Mouse (Mus musculus): Measurements from ENCODE around the gene Atp8b3. TPM values are rescaled to one million over a fixed set of nuclear protein-coding genes. Genes with fewer than 3 reads are reported as not detected.

Atp8b3 gene
- total RNA-seq, 2 experiments from 2014 or later: not detected

GRCm38 (mm10) chr10:80569664-80570066 lies 30.7 kb upstream of the Atp8b3 start:
- DNase-seq: peak; percentile 66 to 72
- intact Hi-C loops (cut with DNase I): no loop called here

GRCm38 (mm10) chr10:80568876-80569275 lies 30.0 kb upstream of the Atp8b3 start:
- intact Hi-C loops (cut with DNase I): no loop called here
- no peak for DNase-seq

GRCm38 (mm10) chr10:80566375-80567092 lies 27.6 kb upstream of the Atp8b3 start:
- intact Hi-C loops (cut with DNase I): loop anchor here (1.0 kb wide), 1 partner anchor 123 kb away; no protein-coding TSS in a partner anchor
- peak; percentile 84 to 92 for DNase-seq

- peak; percentile 96 to 97 for DNase-seq
- intact Hi-C loops (cut with DNase I): no loop called here
These were observed 22.4 kb upstream of the Atp8b3 start, which contains the start of gene Rexo1 for GRCm38 (mm10) chr10:80561116-80561944. Gene Rexo1 (minus strand): TSS chr10:80561560.

- intact Hi-C loops (cut with DNase I): no loop called here
- DNase-seq: no peak
These were observed 21.7 kb upstream of the Atp8b3 start for GRCm38 (mm10) chr10:80560621-80561020.

- intact Hi-C loops (cut with DNase I): no loop called here
- DNase-seq: no peak
These were observed 20.5 kb upstream of the Atp8b3 start for GRCm38 (mm10) chr10:80559431-80559830.

GRCm38 (mm10) chr10:80557346-80557965 lies 18.5 kb upstream of the Atp8b3 start:
- DNase-seq: peak; percentile 77 to 89
- intact Hi-C loops (cut with DNase I): loop anchor here (2.0 kb wide), 1 partner anchor 51 kb away; no protein-coding TSS in a partner anchor

- no peak for DNase-seq
- intact Hi-C loops (cut with DNase I): no loop called here
These were observed 15.1 kb upstream of the Atp8b3 start for GRCm38 (mm10) chr10:80553997-80554396.

- peak in 1 of 2 experiments; percentile 29 for DNase-seq
- intact Hi-C loops (cut with DNase I): no loop called here
These were observed 14.7 kb upstream of the Atp8b3 start for GRCm38 (mm10) chr10:80553575-80553974.

- intact Hi-C loops (cut with DNase I): no loop called here
- no peak for DNase-seq
These were observed 13.4 kb upstream of the Atp8b3 start for GRCm38 (mm10) chr10:80552364-80552763.

- no peak for DNase-seq
- intact Hi-C loops (cut with DNase I): loop anchor here (2.0 kb wide), 1 partner anchor 102 kb away; no protein-coding TSS in a partner anchor
These were observed 10.4 kb upstream of the Atp8b3 start for GRCm38 (mm10) chr10:80549279-80549678.

- DNase-seq: peak; percentile 65 to 81
- intact Hi-C loops (cut with DNase I): loop anchor here (2.0 kb wide), 1 partner anchor 102 kb away; no protein-coding TSS in a partner anchor
These were observed 9.6 kb upstream of the Atp8b3 start for GRCm38 (mm10) chr10:80548428-80549006.

GRCm38 (mm10) chr10:80547539-80547938 lies 8.6 kb upstream of the Atp8b3 start:
- intact Hi-C loops (cut with DNase I): no loop called here
- DNase-seq: no peak

GRCm38 (mm10) chr10:80546945-80547344 lies 8.0 kb upstream of the Atp8b3 start:
- no peak for DNase-seq
- intact Hi-C loops (cut with DNase I): no loop called here

- intact Hi-C loops (cut with DNase I): no loop called here
- no peak for DNase-seq
These were observed 6.7 kb upstream of the Atp8b3 start for GRCm38 (mm10) chr10:80545590-80545989.

- intact Hi-C loops (cut with DNase I): no loop called here
These were observed 4.9 kb upstream of the Atp8b3 start for GRCm38 (mm10) chr10:80543873-80544272.

GRCm38 (mm10) chr10:80539493-80539892 lies 569 bp upstream of the Atp8b3 start:
- no peak for DNase-seq
- intact Hi-C loops (cut with DNase I): loop anchor here (10.0 kb wide), 1 partner anchor 235 kb away; no protein-coding TSS in a partner anchor

More at GRCm38 (mm10) chr10:80543873-80544272, 4.9 kb upstream of the Atp8b3 start:
- DNase-seq: no peak

GRCm38 (mm10) chr10:80538180-80538579 lies 744 bp downstream of the Atp8b3 start:
- intact Hi-C loops (cut with DNase I): loop anchor here (10.0 kb wide), 1 partner anchor 233 kb away; no protein-coding TSS in a partner anchor
- no peak for DNase-seq

GRCm38 (mm10) chr10:80535711-80536110 lies 3.2 kb downstream of the Atp8b3 start:
- intact Hi-C loops (cut with DNase I): loop anchor here (10.0 kb wide), 1 partner anchor 231 kb away; no protein-coding TSS in a partner anchor
- DNase-seq: no peak

GRCm38 (mm10) chr10:80535071-80535470 lies 3.9 kb downstream of the Atp8b3 start:
- intact Hi-C loops (cut with DNase I): loop anchor here (10.0 kb wide), 1 partner anchor 230 kb away; no protein-coding TSS in a partner anchor
- no peak for DNase-seq
